Comparison of ENCODE assay signal across 18 mouse cellular contexts in the genomic region with DNA sequence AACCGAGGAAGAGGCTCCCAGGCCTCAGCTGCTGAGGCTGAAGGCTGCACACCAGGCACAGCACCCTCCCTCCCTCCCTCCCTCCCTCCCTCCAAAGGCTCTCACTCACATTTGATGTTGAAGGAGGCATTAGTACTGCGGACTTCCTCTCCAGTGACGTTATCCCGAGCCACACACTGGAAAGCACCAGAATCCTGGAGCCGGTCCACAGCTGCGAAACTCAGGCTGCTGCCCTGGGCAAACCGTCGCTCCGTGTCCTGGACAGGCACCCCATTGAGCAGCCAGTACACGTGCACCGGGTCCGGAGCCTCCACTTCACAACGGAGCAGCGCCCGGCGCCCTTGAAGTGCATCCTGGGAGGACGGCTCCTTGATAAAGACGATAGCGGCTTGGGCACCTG. TPM values are rescaled to one million over a fixed set of nuclear protein-coding genes. Genes with fewer than 3 reads are reported as not detected.
A peak's percentile ranks its signal among the peaks of the same experiment; 100 is the strongest.
DNase-seq lines count a peak whose midpoint lies in the region; ATAC-seq and TF ChIP-seq lines count a peak whose summit lies in the region.
"Had no signal": no experiment of that assay in that cellular context is flagged by ENCODE, and none has a peak within 500 bp of the region (broad histone marks: within the 10 kb centered on the region; RNA-seq: fewer than 3 reads in every experiment).

No protein-coding gene starts in this region.

- peak overlapping the region; percentile 35; the same call in 1 of the 2 replicates for H3K4me2 ChIP-seq in lung, postnatal 0 days (replicated peaks; ENCODE audit: low read depth, low read length)
- no peak overlapping the region for H3K4me2 ChIP-seq in stomach, postnatal 0 days (replicated peaks; ENCODE audit: low read depth)
- H3K4me2 ChIP-seq: liver, embryonic 11.5 days had no signal

- H3K9ac ChIP-seq in lung, postnatal 0 days (replicated peaks; ENCODE audit: low read depth) = no peak overlapping the region
- H3K9ac ChIP-seq in stomach, postnatal 0 days (ENCODE audit: low read length) = no peak overlapping the region

- H3K4me3 ChIP-seq in lung, postnatal 0 days (ENCODE audit: low read depth, low read length) = no peak overlapping the region
- H3K4me3 ChIP-seq in stomach, postnatal 0 days (ENCODE audit: low read depth, low read length) = no peak overlapping the region
- no peak overlapping the region for H3K4me3 ChIP-seq in thymus, adult 2 months (ENCODE audit: control insufficient read depth, insufficient read depth, low read length)
- H3K4me3 ChIP-seq: embryonic facial prominence, embryonic 10.5 days; limb, embryonic 10.5 days had no signal

- no peak for TF ChIP-seq EP300 in lung, postnatal 0 days (IDR thresholded peaks at IDR 0.05)
- TF ChIP-seq EP300 in stomach, postnatal 0 days (optimal IDR thresholded peaks at IDR 0.05) = no peak

- no peak for TF ChIP-seq POLR2A in thymus, adult 2 months (IDR thresholded peaks at IDR 0.05; ENCODE audit: control insufficient read depth, extremely low read depth, insufficient read depth, low read length, poor library complexity)

- intact Hi-C loops in heart, postnatal 25 days (cut with DNase I) = no loop called here

- peak; percentile 30 for DNase-seq in heart, postnatal 4 days
- no peak for DNase-seq in heart, postnatal 25 days (ENCODE audit: low spot score)
- DNase-seq in right cerebral cortex, postnatal 10 days (ENCODE audit: low spot score in 2 of 2) = peak; percentile 50 to 59
- no peak for DNase-seq in right cerebral cortex, postnatal 14 days
- DNase-seq in lung, postnatal 0 days (ENCODE audit: low spot score) = peak; percentile 75
- peak; percentile 57 for DNase-seq in stomach, postnatal 0 days (ENCODE audit: low spot score)
- no peak for DNase-seq in thymus, adult 2 months
- no peak for DNase-seq in adrenal gland, adult 8-10 months
- DNase-seq: cerebellum, adult 11-12 months; cerebellum, postnatal 36 days; layer of hippocampus, postnatal 36 days; midbrain, embryonic 14.5 days; thymus, postnatal 4 days had no signal

- ATAC-seq in lung, postnatal 0 days = peak; percentile 73
- ATAC-seq in stomach, postnatal 0 days (ENCODE audit: low FRiP score, low TSS enrichment) = peak; percentile 33; the same call in 1 of the 2 replicates
- ATAC-seq: forebrain, embryonic 14.5 days; hindbrain, embryonic 16.5 days had no signal

- H3K27me3 ChIP-seq in lung, postnatal 0 days (replicated peaks; ENCODE audit: insufficient read depth, low read length) = no peaks in the 10 kb centered on the region
- H3K27me3 ChIP-seq in stomach, postnatal 0 days (ENCODE audit: control insufficient read depth, insufficient read depth, low read length) = no peaks in the 10 kb centered on the region
- no peaks in the 10 kb centered on the region for H3K27me3 ChIP-seq in thymus, adult 2 months (ENCODE audit: control insufficient read depth, insufficient read depth, low read length)

- H3K36me3 ChIP-seq in lung, postnatal 0 days (ENCODE audit: insufficient read depth, low read length) = peaks cover 2% of the 10 kb centered on the region
- peaks cover 18% of the 10 kb centered on the region for H3K36me3 ChIP-seq in stomach, postnatal 0 days (ENCODE audit: control insufficient read depth, insufficient read depth, low read length)
- no peaks in the 10 kb centered on the region for H3K36me3 ChIP-seq in thymus, adult 2 months (ENCODE audit: control insufficient read depth, insufficient read depth, low read length)

- TF ChIP-seq CTCF in lung, postnatal 0 days (IDR thresholded peaks at IDR 0.05) = no peak
- no peak for TF ChIP-seq CTCF in stomach, postnatal 0 days (IDR thresholded peaks at IDR 0.05; ENCODE audit: low read depth)
- TF ChIP-seq CTCF in thymus, adult 2 months (IDR thresholded peaks at IDR 0.05; ENCODE audit: borderline replicate concordance, control insufficient read depth, extremely low read depth, insufficient read depth, low read length, poor library complexity) = no peak

- peak overlapping the region; percentile 68 for H3K27ac ChIP-seq in lung, postnatal 0 days (ENCODE audit: low read length)
- H3K27ac ChIP-seq in stomach, postnatal 0 days (replicated peaks) = no peak overlapping the region
- H3K27ac ChIP-seq in thymus, adult 2 months (ENCODE audit: control insufficient read depth, insufficient read depth, low read length) = no peak overlapping the region
- H3K27ac ChIP-seq: embryonic facial prominence, embryonic 10.5 days; limb, embryonic 10.5 days had no signal

- 48% methylated on average over 19 of the region's 19 CpGs for WGBS in lung, postnatal 0 days
- WGBS in stomach, postnatal 0 days = 61% methylated on average over 19 of the region's 19 CpGs
- WGBS in thymus, adult 2 months = 97% methylated on average over 19 of the region's 19 CpGs

- no peaks in the 10 kb centered on the region for H3K9me3 ChIP-seq in lung, postnatal 0 days (ENCODE audit: low read length)
- no peaks in the 10 kb centered on the region for H3K9me3 ChIP-seq in stomach, postnatal 0 days (ENCODE audit: control insufficient read depth, low read length)
- H3K9me3 ChIP-seq: embryonic facial prominence, embryonic 10.5 days; limb, embryonic 10.5 days had no signal

- no peaks in the 10 kb centered on the region; the same call in 1 of the 2 replicates for H3K4me1 ChIP-seq in lung, postnatal 0 days (ENCODE audit: insufficient read depth, low read depth, low read length)
- peaks cover 5% of the 10 kb centered on the region; the same call in 1 of the 2 replicates for H3K4me1 ChIP-seq in stomach, postnatal 0 days (replicated peaks; ENCODE audit: control insufficient read depth, insufficient read depth)
- peaks cover 8% of the 10 kb centered on the region for H3K4me1 ChIP-seq in thymus, adult 2 months (replicated peaks; ENCODE audit: control insufficient read depth, insufficient read depth, low read length)

RNA-seq across cellular contexts. Expression of gene Srf, which starts 35.4 kb away (rescaled TPM):
- 100 to 1,000 TPM; 184 to 210 TPM for total RNA-seq in heart, postnatal 4 days (2021)
- 10 to 100 TPM; 98.7 to 99.3 TPM for total RNA-seq in heart, postnatal 25 days (2021)
- 5.1 and 5.6 TPM in 2 replicates for polyA plus RNA-seq in lung, postnatal 0 days (2015; fragmentation: Nextera tagmentation; extraction: Ambion mirVana)
- 3.7 and 4.3 TPM in 2 replicates for polyA plus RNA-seq in stomach, postnatal 0 days (2015; fragmentation: Nextera tagmentation; extraction: Ambion mirVana)
- polyA plus RNA-seq in thymus, adult 2 months (2012; rRNA removed) = 297 and 310 TPM in 2 replicates
- total RNA-seq in adrenal gland, adult 8-10 months (2022) = 10 to 100 TPM; 34.0 to 42.0 (median 37.2) TPM

RNA-seq across cellular contexts. Expression of gene Ptk7, which starts 37.9 kb away (rescaled TPM):
- total RNA-seq in heart, postnatal 4 days (2021) = 10 to 100 TPM; 34.8 to 36.2 TPM
- total RNA-seq in heart, postnatal 25 days (2021) = 1 to 10 TPM; 3.3 to 4.1 TPM
- polyA plus RNA-seq in lung, postnatal 0 days (2015; fragmentation: Nextera tagmentation; extraction: Ambion mirVana) = 73.2 and 75.8 TPM in 2 replicates
- 29.4 and 32.1 TPM in 2 replicates for polyA plus RNA-seq in stomach, postnatal 0 days (2015; fragmentation: Nextera tagmentation; extraction: Ambion mirVana)
- 11.9 and 15.8 TPM in 2 replicates for polyA plus RNA-seq in thymus, adult 2 months (2012; rRNA removed)
- total RNA-seq in adrenal gland, adult 8-10 months (2022) = 10 to 100 TPM in 2 of 4 experiments, 1 to 10 TPM in 2; 8.7 to 11.2 (median 9.9) TPM

RNA-seq across cellular contexts. Expression of gene Cul9, which starts 45.2 kb away (rescaled TPM):
- total RNA-seq in heart, postnatal 4 days (2021) = 10 to 100 TPM; 12.0 to 12.6 TPM
- total RNA-seq in heart, postnatal 25 days (2021) = 10 to 100 TPM; 19.4 to 19.5 TPM
- 3.5 and 3.8 TPM in 2 replicates for polyA plus RNA-seq in lung, postnatal 0 days (2015; fragmentation: Nextera tagmentation; extraction: Ambion mirVana)
- polyA plus RNA-seq in stomach, postnatal 0 days (2015; fragmentation: Nextera tagmentation; extraction: Ambion mirVana) = 1.9 and 2.6 TPM in 2 replicates
- 21.8 and 22.0 TPM in 2 replicates for polyA plus RNA-seq in thymus, adult 2 months (2012; rRNA removed)
- total RNA-seq in adrenal gland, adult 8-10 months (2022) = 10 to 100 TPM; 31.6 to 48.8 (median 37.7) TPM

RNA-seq across cellular contexts. Expression of gene Klc4, which starts 54.4 kb away (rescaled TPM):
- total RNA-seq in heart, postnatal 4 days (2021) = 10 to 100 TPM; 18.9 TPM
- 10 to 100 TPM; 26.3 to 27.1 TPM for total RNA-seq in heart, postnatal 25 days (2021)
- 36.5 and 38.4 TPM in 2 replicates for polyA plus RNA-seq in lung, postnatal 0 days (2015; fragmentation: Nextera tagmentation; extraction: Ambion mirVana)
- 34.5 and 34.8 TPM in 2 replicates for polyA plus RNA-seq in stomach, postnatal 0 days (2015; fragmentation: Nextera tagmentation; extraction: Ambion mirVana)
- 22.6 and 24.0 TPM in 2 replicates for polyA plus RNA-seq in thymus, adult 2 months (2012; rRNA removed)
- total RNA-seq in adrenal gland, adult 8-10 months (2022) = 10 to 100 TPM; 42.3 to 59.8 (median 53.2) TPM

RNA-seq across cellular contexts. Expression of gene Mrpl2, which starts 54.6 kb away (rescaled TPM):
- total RNA-seq in heart, postnatal 4 days (2021) = 100 to 1,000 TPM; 107 to 109 TPM
- total RNA-seq in heart, postnatal 25 days (2021) = 100 to 1,000 TPM; 125 to 132 TPM
- polyA plus RNA-seq in lung, postnatal 0 days (2015; fragmentation: Nextera tagmentation; extraction: Ambion mirVana) = 69.2 and 88.6 TPM in 2 replicates
- 96.4 and 98.8 TPM in 2 replicates for polyA plus RNA-seq in stomach, postnatal 0 days (2015; fragmentation: Nextera tagmentation; extraction: Ambion mirVana)
- polyA plus RNA-seq in thymus, adult 2 months (2012; rRNA removed) = 68.3 and 91.0 TPM in 2 replicates
- 100 to 1,000 TPM in 2 of 4 experiments, 10 to 100 TPM in 2; 91.8 to 122 (median 104) TPM for total RNA-seq in adrenal gland, adult 8-10 months (2022)

Comparison
In these comparisons a context has a peak if more than half of its experiments do, and no peak if none do; other contexts are left out.
1. DNase-seq: peak in heart, postnatal 4 days (single experiment), right cerebral cortex, postnatal 10 days (2 of 2), lung, postnatal 0 days (single experiment) and stomach, postnatal 0 days (single experiment); none in heart, postnatal 25 days (single experiment), right cerebral cortex, postnatal 14 days (single experiment), thymus, adult 2 months (single experiment) and adrenal gland, adult 8-10 months (single experiment).